Mouse (Mus musculus) MEL (cell line): ENCODE data around the gene Sapcd1.

Source experiments
- EP300 ChIP-seq, 2 experiments: IDR thresholded peaks; 2 replicates each; pipeline ENCODE4 v1.6.1; 2011; ENCODE audit warnings: improper control_type of control experiment in 2 of 2, low read length in 2 of 2, low read depth in 1 of 2, mild to moderate bottlenecking in 1 of 2
- NRF1 ChIP-seq: IDR thresholded peaks from 2 replicates; pipeline ENCODE4 v1.6.1; 2014; ENCODE audit warnings: low read depth, mild to moderate bottlenecking, inconsistent platforms, low read length, improper control_type of control experiment, moderate library complexity; ENCODE audit not compliant: poor library complexity, insufficient read depth, severe bottlenecking
- POLR2A ChIP-seq, 2 experiments: IDR thresholded peaks; 2 replicates each; pipeline ENCODE4 v1.6.1; 2011 to 2012; ENCODE audit warnings: low read length in 2 of 2, mild to moderate bottlenecking in 2 of 2, control low read depth in 1 of 2, improper control_type of control experiment in 1 of 2, low read depth in 1 of 2, moderate library complexity in 1 of 2; ENCODE audit not compliant: control insufficient read depth in 1 of 2, insufficient read depth in 1 of 2, poor library complexity in 1 of 2
- POLR2AphosphoS2 ChIP-seq: IDR thresholded peaks from 2 replicates; pipeline ENCODE4 v1.6.1; 2011; ENCODE audit warnings: low read length, improper control_type of control experiment
- ZNF384 ChIP-seq: IDR thresholded peaks from 2 replicates; pipeline ENCODE4 v1.6.1; 2012; ENCODE audit warnings: low read depth, mild to moderate bottlenecking, inconsistent platforms, low read length, improper control_type of control experiment

- TF ChIP-seq POLR2A (IDR thresholded peaks at IDR 0.05; ENCODE audit: control insufficient read depth in 1 of 2, insufficient read depth in 1 of 2, low read depth in 1 of 2, low read length in 2 of 2, poor library complexity in 1 of 2), result no peak
- TF ChIP-seq EP300 (IDR thresholded peaks at IDR 0.05; ENCODE audit: low read depth in 1 of 2, low read length in 2 of 2), result peak in 1 of 2 experiments; percentile 17; a peak in 1 of 4 replicates
- TF ChIP-seq POLR2AphosphoS2, result no peak
- no peak for TF ChIP-seq NRF1
- TF ChIP-seq ZNF384, result no peak
These were observed 40.5 kb upstream of the Sapcd1 start for GRCm38 (mm10) chr17:35068213-35068914.
